Mouse (Mus musculus) forebrain, embryonic 15.5 days (tissue): ENCODE results near the gene 9430097D07Rik. TPM values are rescaled to one million over a fixed set of nuclear protein-coding genes. Genes with fewer than 3 reads are reported as not detected.

Experiments used
- ATAC-seq: fragments of 200-750 bp; cut with Nextera tagmentation; replicated peaks from 2 replicates; pipeline ENCODE4 v1.8.0; 2017; ENCODE audit warnings: mild to moderate bottlenecking, moderate TSS enrichment, moderate library complexity
- H3K27ac ChIP-seq: fragments of 300-500 bp; sonication (generic); replicated peaks from 2 replicates; pipeline ENCODE4 v1.5.1; 2015; ENCODE audit warnings: mild to moderate bottlenecking, inconsistent platforms
- H3K27me3 ChIP-seq: fragments of 300-500 bp; sonication (generic); 2 replicates; pipeline ENCODE4 v1.6.1; 2015; ENCODE audit warnings: inconsistent platforms
- H3K36me3 ChIP-seq: fragments of 300-500 bp; sonication (generic); 2 replicates; pipeline ENCODE4 v1.6.1; 2015; ENCODE audit warnings: mild to moderate bottlenecking, inconsistent platforms
- H3K4me1 ChIP-seq: fragments of 300-500 bp; sonication (generic); 2 replicates; pipeline ENCODE4 v1.6.1; 2015; ENCODE audit warnings: inconsistent platforms
- H3K4me2 ChIP-seq: fragments of 300-500 bp; sonication (generic); replicated peaks from 2 replicates; pipeline ENCODE4 v1.6.1; 2015; ENCODE audit warnings: mild to moderate bottlenecking, inconsistent platforms
- H3K4me3 ChIP-seq: fragments of 300-500 bp; sonication (generic); 2 replicates; pipeline ENCODE4 v1.5.1; 2015; ENCODE audit warnings: mild to moderate bottlenecking, inconsistent platforms
- H3K9ac ChIP-seq: fragments of 300-500 bp; sonication (generic); replicated peaks from 2 replicates; pipeline ENCODE4 v1.6.1; 2015; ENCODE audit warnings: mild to moderate bottlenecking, inconsistent platforms
- H3K9me3 ChIP-seq: fragments of 300-500 bp; sonication (generic); 2 replicates; pipeline ENCODE4 v1.6.1; 2016; ENCODE audit warnings: inconsistent platforms
- WGBS: fragments of 180-500 bp; shearing (Covaris S2); methylation state at CpG from one replicate; pipeline ENCODE4 v1.1.7; 2015; ENCODE audit warnings: mixed read lengths; 5-methylcytosine and 5-hydroxymethylcytosine counted together
- polyA plus RNA-seq: library from polyadenylated mRNA; unstranded; fragments of >200 nt; fragmentation: Nextera tagmentation; extraction: Ambion mirVana; gene quantifications from 2 replicates; pipeline ENCODE4 v1.2.1, GENCODE M21; 2015

The 9430097D07Rik gene
- polyA plus RNA-seq, 1 experiment from 2014 or later, result 0.23 TPM

GRCm38 (mm10) chr2:32536634-32537359, 38.7 kb downstream of the 9430097D07Rik start:
- no peaks in the 10 kb centered on the region for H3K27me3 ChIP-seq
- peak overlapping the region; percentile 73 for H3K4me2 ChIP-seq
- H3K9ac ChIP-seq, result peak overlapping the region; percentile 94
- 3% methylated on average over 11 of the region's 11 CpGs for WGBS
- ATAC-seq, result no peak
- peak overlapping the region; percentile 100 for H3K4me3 ChIP-seq
- no peaks in the 10 kb centered on the region for H3K36me3 ChIP-seq
- H3K9me3 ChIP-seq, result no peaks in the 10 kb centered on the region
- no peak overlapping the region; the same call in 1 of the 2 replicates for H3K27ac ChIP-seq
- peaks cover 53% of the 10 kb centered on the region for H3K4me1 ChIP-seq

- peak overlapping the region; percentile 73 for H3K4me2 ChIP-seq
- H3K9me3 ChIP-seq, result no peaks in the 10 kb centered on the region
- no peaks in the 10 kb centered on the region for H3K36me3 ChIP-seq
- no peak for ATAC-seq
- peaks cover 53% of the 10 kb centered on the region for H3K4me1 ChIP-seq
- H3K27ac ChIP-seq, result no peak overlapping the region; the same call in 1 of the 2 replicates
- WGBS, result 1% methylated on average over 14 of the region's 14 CpGs
- peak overlapping the region; percentile 94 for H3K9ac ChIP-seq
- H3K4me3 ChIP-seq, result peak overlapping the region; percentile 100
- H3K27me3 ChIP-seq, result no peaks in the 10 kb centered on the region
These were observed 39.3 kb downstream of the 9430097D07Rik start for GRCm38 (mm10) chr2:32536086-32536633.

- peaks cover 53% of the 10 kb centered on the region for H3K4me1 ChIP-seq
- H3K9ac ChIP-seq, result peak overlapping the region; percentile 94
- WGBS, result under 1% methylated on average over 56 of the region's 56 CpGs
These were observed 39.9 kb downstream of the 9430097D07Rik start for GRCm38 (mm10) chr2:32535501-32535991.

GRCm38 (mm10) chr2:32534733-32535471, 40.6 kb downstream of the 9430097D07Rik start, which contains the start of gene Fam102a:
Gene Fam102a, plus strand, starts transcription at chr2:32535332.
- Histone ChIP-seq H3K27ac (peak within 1 kb of the TSS; percentile 93), H3K4me3 (peak within 1 kb of the TSS; percentile 100), H3K9me3 (no peaks in the 10 kb centered on the region), H3K36me3 (no peaks in the 10 kb centered on the region), H3K4me1 (peaks cover 53% of the 10 kb centered on the region), H3K4me2 (peak within 1 kb of the TSS; percentile 73), H3K9ac (peak within 1 kb of the TSS; percentile 94), H3K27me3 (no peaks in the 10 kb centered on the region)
- under 1% methylated on average over 67 of the region's 67 CpGs for WGBS
- ATAC-seq, result peak; percentile 97

More at GRCm38 (mm10) chr2:32535501-32535991, 39.9 kb downstream of the 9430097D07Rik start:
- no peak; the same call in 1 of the 2 replicates for ATAC-seq
- H3K9me3 ChIP-seq, result no peaks in the 10 kb centered on the region
- peak overlapping the region; percentile 100 for H3K4me3 ChIP-seq
- H3K4me2 ChIP-seq, result peak overlapping the region; percentile 73
- no peaks in the 10 kb centered on the region for H3K36me3 ChIP-seq
- peak overlapping the region; percentile 93 for H3K27ac ChIP-seq
- H3K27me3 ChIP-seq, result no peaks in the 10 kb centered on the region

- no peaks in the 10 kb centered on the region for H3K9me3 ChIP-seq
- peak overlapping the region; percentile 83 for H3K27ac ChIP-seq
- peaks cover 46% of the 10 kb centered on the region for H3K4me1 ChIP-seq
- peak overlapping the region; percentile 100 for H3K4me3 ChIP-seq
- no peak for ATAC-seq
- WGBS, result 13% methylated on average over 13 of the region's 13 CpGs
- peak overlapping the region; percentile 73 for H3K4me2 ChIP-seq
- peak overlapping the region; percentile 55 for H3K9ac ChIP-seq
- H3K27me3 ChIP-seq, result no peaks in the 10 kb centered on the region
- no peaks in the 10 kb centered on the region for H3K36me3 ChIP-seq
These were observed 41.3 kb downstream of the 9430097D07Rik start for GRCm38 (mm10) chr2:32534061-32534732.

- Histone ChIP-seq H3K27ac (no peak overlapping the region), H3K9me3 (no peaks in the 10 kb centered on the region), H3K36me3 (no peaks in the 10 kb centered on the region), H3K27me3 (no peaks in the 10 kb centered on the region), H3K4me2 (no peak overlapping the region), H3K9ac (no peak overlapping the region), H3K4me1 (peaks cover 35% of the 10 kb centered on the region), H3K4me3 (no peak overlapping the region)
- no peak for ATAC-seq
- 93% methylated on average over 2 of the region's 2 CpGs for WGBS
These were observed 42.3 kb downstream of the 9430097D07Rik start for GRCm38 (mm10) chr2:32533163-32533562.

GRCm38 (mm10) chr2:32530479-32530878, 45.0 kb downstream of the 9430097D07Rik start:
- H3K27me3 ChIP-seq, result no peaks in the 10 kb centered on the region

GRCm38 (mm10) chr2:32528326-32528725, 47.2 kb downstream of the 9430097D07Rik start:
- no peak overlapping the region for H3K4me3 ChIP-seq
- no peaks in the 10 kb centered on the region for H3K27me3 ChIP-seq
- 89% methylated on average over 1 of the region's 1 CpGs for WGBS

More at GRCm38 (mm10) chr2:32530479-32530878, 45.0 kb downstream of the 9430097D07Rik start:
- no peaks in the 10 kb centered on the region for H3K9me3 ChIP-seq
- no peak overlapping the region for H3K9ac ChIP-seq
- 85% methylated on average over 2 of the region's 2 CpGs for WGBS
- H3K4me1 ChIP-seq, result peaks cover 11% of the 10 kb centered on the region
- H3K4me2 ChIP-seq, result no peak overlapping the region
- no peaks in the 10 kb centered on the region for H3K36me3 ChIP-seq
- no peak overlapping the region for H3K4me3 ChIP-seq
- no peak for ATAC-seq
- H3K27ac ChIP-seq, result no peak overlapping the region

GRCm38 (mm10) chr2:32527468-32527966, 48.0 kb downstream of the 9430097D07Rik start:
- H3K27ac ChIP-seq, result no peak overlapping the region

More at GRCm38 (mm10) chr2:32528326-32528725, 47.2 kb downstream of the 9430097D07Rik start:
- Histone ChIP-seq H3K9ac (no peak overlapping the region), H3K4me1 (no peaks in the 10 kb centered on the region), H3K27ac (no peak overlapping the region), H3K4me2 (no peak overlapping the region), H3K9me3 (no peaks in the 10 kb centered on the region), H3K36me3 (no peaks in the 10 kb centered on the region)
- no peak for ATAC-seq

GRCm38 (mm10) chr2:32525816-32526215, 49.7 kb downstream of the 9430097D07Rik start:
- WGBS, result 88% methylated on average over 12 of the region's 12 CpGs
- Histone ChIP-seq H3K4me2 (no peak overlapping the region), H3K4me1 (no peaks in the 10 kb centered on the region), H3K9ac (no peak overlapping the region), H3K9me3 (no peaks in the 10 kb centered on the region), H3K27ac (no peak overlapping the region), H3K4me3 (no peak overlapping the region), H3K36me3 (no peaks in the 10 kb centered on the region), H3K27me3 (no peaks in the 10 kb centered on the region)
- no peak for ATAC-seq

More at GRCm38 (mm10) chr2:32527468-32527966, 48.0 kb downstream of the 9430097D07Rik start:
- H3K4me3 ChIP-seq, result no peak overlapping the region
- no peak overlapping the region for H3K9ac ChIP-seq
- no peaks in the 10 kb centered on the region for H3K4me1 ChIP-seq
- WGBS, result 73% methylated on average over 14 of the region's 14 CpGs
- no peak for ATAC-seq
- no peak overlapping the region for H3K4me2 ChIP-seq
- no peaks in the 10 kb centered on the region for H3K36me3 ChIP-seq
- H3K27me3 ChIP-seq, result no peaks in the 10 kb centered on the region
- H3K9me3 ChIP-seq, result no peaks in the 10 kb centered on the region

GRCm38 (mm10) chr2:32524536-32525031, 50.9 kb downstream of the 9430097D07Rik start:
- 91% methylated on average over 13 of the region's 13 CpGs for WGBS
- ATAC-seq, result no peak
- H3K9me3 ChIP-seq, result no peaks in the 10 kb centered on the region
- H3K4me1 ChIP-seq, result no peaks in the 10 kb centered on the region
- H3K4me2 ChIP-seq, result no peak overlapping the region
- H3K27ac ChIP-seq, result no peak overlapping the region
- H3K4me3 ChIP-seq, result no peak overlapping the region
- no peaks in the 10 kb centered on the region for H3K36me3 ChIP-seq
- H3K27me3 ChIP-seq, result no peaks in the 10 kb centered on the region
- H3K9ac ChIP-seq, result no peak overlapping the region
